Mouse (Mus musculus) frontal cortex, postnatal 14 days (tissue): Measurements from ENCODE around the gene Ncor2.

Experiments
- DNase-seq, 2 experiments: peaks; one replicate each; pipeline ENCODE4 v3.0.0; 2022; ENCODE audit warnings: low spot score in 2 of 2

Ncor2 gene

GRCm38 (mm10) chr5:125066479-125067471 lies 112.2 kb downstream of the Ncor2 start:
- DNase-seq = peak; percentile 59 to 76

DNA sequence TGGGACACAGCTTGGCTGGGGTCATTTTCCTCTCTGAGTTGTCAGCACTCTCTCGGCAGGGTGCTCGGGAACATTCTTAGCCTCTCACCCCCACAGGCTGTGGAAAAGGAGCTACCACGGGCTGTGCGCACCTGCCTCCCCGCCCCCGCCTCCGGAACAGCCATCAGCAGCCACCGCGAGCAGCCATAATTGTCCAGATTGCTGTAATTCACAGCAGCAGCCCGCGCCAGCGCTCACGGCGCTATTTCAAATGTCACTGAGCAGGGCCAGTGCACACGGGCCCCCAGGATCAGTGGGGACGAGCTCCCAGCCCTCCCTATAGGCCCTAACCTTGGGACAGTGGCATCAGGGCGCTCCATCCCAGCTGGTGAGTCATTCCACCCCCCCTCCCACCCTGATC lies 116.0 kb downstream of the Ncor2 start:
- DNase-seq = no peak

GRCm38 (mm10) chr5:125058267-125058668 lies 120.8 kb downstream of the Ncor2 start:
- DNase-seq = peak in 1 of 2 experiments; percentile 58

DNA sequence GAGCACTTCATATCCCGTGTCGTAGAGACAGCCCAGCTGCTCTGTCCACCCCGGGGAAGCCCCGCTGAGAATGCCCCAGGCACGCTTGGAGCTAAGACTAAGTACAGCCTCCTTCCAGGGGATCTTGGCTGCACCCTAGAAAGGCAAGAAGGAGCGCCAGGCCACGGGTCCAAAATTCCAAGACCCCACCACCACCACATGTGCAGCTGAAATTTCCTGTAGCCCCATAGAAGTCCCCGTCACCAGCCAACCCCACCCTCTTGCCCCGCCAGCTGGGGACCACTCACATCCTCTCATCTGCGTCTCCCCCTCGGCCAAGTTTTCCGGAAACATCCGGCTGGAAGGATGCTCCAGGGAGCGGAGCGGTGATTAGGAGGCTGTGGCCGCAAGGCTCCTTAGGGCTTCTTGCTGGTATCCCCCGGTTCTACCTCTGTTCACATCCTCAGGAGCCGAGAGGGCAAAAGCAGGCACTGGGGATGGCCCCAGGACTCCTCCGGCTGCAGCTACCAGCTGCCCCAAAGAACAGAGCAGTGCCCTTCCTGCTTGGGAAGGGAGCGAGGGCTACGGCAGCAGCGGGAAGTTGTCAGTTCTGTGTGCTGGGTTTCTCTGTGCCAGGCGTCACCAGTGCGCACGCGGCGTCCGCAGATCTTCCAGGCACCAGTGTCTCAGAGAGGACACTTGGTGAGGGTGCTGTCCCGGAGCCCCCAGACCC lies 121.3 kb downstream of the Ncor2 start:
- peak in 1 of 2 experiments; percentile 28 for DNase-seq

DNA sequence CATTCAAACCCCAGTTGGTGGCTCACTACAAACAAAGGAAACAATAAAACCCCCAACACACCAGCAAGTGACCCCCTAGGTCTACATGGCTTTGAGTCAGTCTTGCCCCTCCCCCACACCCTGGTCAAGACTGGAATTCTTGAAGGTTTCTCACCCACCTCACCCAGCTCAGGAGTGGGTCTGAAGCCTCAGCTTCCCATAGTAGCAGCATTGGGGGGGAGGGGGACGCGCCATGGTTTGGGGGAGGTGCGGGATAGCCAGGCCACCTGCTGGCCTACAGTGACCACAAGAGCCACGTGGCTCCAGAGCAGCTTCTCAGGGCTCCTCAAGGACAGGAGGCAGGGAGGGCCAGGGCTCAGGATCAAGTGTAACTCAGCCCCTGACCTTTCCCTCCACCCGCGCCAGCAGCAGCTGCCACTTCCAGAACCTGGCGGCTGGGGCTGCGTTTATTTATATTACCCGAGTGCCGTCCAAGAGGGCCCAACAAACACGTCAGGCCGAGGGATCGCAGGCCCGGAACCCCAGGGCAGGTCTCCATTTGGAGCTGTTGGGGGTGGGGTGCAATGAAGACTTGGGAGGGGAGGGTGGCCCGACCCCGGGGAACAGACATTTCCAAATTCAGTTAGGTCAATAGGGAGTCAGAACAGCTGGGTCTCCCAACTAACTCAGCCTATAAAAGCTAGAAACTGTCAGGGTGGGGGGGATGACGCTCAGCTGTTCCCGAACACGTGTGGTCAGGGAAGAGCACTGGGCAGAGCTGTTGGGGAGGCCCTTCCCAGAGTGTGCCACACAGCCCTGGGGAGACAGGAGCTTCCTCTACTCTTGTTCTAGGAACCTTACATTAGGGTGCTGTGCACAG lies 122.1 kb downstream of the Ncor2 start:
- DNase-seq = no peak

DNA sequence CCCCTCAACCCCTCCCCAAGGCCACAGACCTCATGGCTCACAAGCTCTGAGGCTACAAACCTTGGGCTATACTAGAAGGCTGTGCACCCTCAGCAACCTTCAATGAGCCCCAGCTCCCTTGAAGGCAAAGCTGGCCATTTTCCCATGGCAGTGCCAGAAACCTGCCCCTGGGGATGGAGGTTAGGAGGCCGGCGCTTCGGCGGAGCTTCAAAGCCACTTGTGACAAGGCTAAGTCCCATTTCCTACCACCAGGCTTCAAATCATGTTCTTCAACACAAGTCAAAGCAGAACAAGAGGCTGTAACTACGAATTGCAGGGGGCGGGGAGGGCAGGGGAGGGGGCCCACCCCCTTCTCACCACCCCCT lies 122.7 kb downstream of the Ncor2 start:
- DNase-seq = no peak

GRCm38 (mm10) chr5:125055901-125056300 lies 123.1 kb downstream of the Ncor2 start:
- no peak for DNase-seq

DNA sequence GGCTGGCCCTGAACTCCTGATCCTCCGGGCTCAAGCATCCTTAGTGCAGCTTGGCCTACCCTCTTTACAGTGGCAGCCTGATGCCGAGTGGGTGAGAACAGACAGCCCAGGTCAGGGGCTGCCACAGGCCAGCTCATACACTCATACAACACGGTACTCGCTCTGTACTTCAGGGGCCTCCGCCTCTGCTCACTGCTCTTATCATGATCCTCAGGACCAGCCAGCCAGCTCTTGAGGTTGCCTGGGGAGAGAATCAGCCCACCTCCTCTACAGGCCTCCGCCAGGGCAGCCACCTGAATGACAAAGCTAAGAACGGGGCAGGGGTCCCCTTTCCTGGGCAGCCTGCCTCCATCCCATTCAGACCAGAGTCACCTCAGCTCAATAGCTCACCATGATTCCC lies 125.4 kb downstream of the Ncor2 start:
- DNase-seq = no peak

DNA sequence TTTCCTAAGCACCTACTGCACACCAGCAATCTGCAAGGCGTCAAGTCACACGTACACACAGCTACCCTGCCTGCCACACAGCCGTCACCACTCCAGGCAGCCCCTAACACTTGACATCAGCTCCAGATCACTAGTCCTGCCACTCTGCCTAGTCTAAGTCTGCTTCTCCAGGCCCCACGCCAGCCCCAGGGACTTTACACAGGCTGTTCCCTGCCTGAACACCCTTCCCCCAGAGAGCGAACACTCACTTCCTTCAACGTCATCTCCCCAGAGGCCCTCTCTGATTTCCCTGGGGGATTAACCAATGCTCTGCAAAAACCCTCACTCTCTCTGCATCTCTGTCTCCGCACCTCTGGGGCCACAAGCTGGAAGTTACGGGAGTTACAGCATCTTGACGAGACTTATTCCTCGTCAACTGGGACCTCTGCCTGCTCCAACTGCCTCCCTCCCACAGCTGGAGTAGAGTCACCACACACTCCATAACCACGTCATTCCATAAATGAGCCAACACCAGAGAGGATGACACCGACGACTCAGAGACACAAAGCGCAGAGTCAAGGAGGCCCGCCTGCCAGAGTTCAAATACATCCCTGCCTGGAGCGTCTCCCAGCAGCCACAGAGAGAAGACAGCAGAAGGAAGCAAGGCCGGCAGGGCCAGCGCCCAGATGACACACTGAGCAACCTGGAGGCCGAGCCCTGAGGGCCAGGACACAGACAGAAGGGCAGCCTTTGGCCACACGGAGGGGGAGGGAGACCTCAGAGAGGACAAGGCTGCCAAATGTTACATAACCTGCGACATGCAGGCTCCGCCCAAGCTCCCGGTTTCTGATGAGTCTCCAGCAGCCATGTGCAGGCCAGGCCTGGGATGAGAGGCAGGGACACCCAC lies 126.2 kb downstream of the Ncor2 start:
- peak in 1 of 2 experiments; percentile 27 for DNase-seq

GRCm38 (mm10) chr5:125052237-125052602 lies 126.8 kb downstream of the Ncor2 start:
- DNase-seq = no peak

- no peak for DNase-seq
These were observed 129.5 kb downstream of the Ncor2 start for GRCm38 (mm10) chr5:125049481-125049880.

- DNase-seq = no peak
These were observed 132.6 kb downstream of the Ncor2 start for GRCm38 (mm10) chr5:125046436-125046835.

- DNase-seq = no peak
These were observed 133.8 kb downstream of the Ncor2 start for GRCm38 (mm10) chr5:125045202-125045601.

GRCm38 (mm10) chr5:125043448-125043847 lies 135.6 kb downstream of the Ncor2 start:
- DNase-seq = no peak

DNA sequence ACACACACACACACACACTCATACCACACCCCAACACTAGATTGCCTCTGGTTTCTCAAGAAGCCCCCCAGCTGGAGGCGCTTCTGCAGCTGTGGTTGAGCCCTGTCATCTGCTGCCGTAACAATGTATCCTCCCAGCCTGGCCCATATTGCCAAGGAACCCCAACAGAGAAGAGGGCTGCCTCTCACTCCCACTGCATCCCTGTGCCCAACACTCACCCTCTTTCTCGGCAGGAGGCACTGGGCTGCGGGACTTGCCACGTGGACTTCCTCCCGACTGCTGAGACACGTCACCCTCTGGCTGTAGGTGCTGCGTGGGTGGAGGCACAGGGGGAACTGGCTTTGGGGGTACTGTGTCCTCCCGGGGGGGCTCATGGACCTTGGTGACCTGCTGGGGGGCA lies 137.4 kb downstream of the Ncor2 start:
- no peak for DNase-seq

GRCm38 (mm10) chr5:125040128-125040584 lies 138.9 kb downstream of the Ncor2 start:
- DNase-seq = no peak

DNA sequence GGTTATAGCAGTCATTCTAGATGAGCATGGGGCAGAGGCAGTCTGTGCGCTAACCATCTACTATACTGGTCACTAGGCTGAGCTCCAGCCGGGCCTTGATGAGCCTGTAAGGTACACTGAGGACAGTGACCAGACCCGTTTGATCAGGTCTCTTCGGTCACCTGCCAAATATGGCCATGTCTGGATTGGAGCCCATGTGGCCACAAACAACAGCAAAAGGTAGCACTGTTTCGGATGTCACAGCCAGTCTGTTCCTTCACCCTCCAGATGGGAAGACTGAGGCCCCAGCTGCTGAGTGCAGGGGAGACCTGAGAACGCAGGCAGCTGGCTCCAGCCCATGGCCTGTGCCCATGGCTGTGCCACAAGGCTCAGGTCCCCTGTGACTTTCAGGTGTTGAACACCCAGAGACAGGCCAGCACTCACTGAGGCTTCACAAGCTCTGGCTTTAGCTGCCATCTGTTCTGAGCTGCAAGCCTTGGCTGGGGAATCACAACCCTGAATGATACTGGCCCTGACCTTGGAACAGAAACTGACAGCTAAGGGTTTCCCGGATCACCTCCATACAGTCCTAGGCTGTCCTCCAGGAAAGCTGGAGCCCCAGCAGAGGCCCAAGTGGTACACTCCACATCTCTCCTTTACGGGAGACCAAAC lies 139.5 kb downstream of the Ncor2 start:
- DNase-seq = no peak

DNA sequence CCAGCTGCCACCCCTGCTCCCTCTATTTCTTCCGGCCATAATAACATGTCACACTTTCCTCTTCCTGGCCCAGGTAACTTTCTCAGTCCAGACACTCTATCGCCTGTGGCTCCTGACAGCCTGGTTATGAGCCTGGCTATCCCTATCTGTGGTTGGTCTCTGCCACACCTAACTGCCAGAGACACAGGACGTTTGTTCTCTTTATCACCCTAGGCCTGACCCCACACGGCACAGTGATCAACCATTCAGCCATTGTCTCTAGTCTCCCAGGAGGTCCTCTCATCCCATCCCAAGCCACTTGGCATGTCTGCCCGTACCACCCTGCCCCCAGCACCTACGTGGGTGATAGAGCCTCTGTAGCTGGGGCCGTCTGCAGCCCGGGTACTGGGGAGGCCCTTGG lies 142.5 kb downstream of the Ncor2 start:
- no peak for DNase-seq

DNA sequence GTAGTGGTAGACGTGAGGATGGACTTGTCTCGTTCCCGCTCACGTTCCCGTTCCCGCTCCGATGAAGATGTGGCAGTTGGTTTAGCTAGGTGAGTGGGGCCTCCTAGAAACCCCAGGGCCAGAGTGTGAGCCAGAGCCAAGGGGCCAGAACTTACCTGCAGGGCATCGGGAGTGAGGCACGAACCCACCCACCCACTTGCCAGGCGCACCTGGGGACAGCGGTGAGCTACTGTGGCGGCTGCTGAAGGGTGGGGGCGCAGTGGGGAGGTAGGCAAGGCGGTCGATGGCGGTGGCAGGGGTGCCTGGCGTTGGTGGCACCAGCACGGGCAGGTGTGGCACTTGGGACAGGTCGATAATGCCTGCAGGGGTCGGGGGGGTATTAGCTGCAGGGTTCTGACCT lies 150.1 kb downstream of the Ncor2 start:
- no peak for DNase-seq

DNA sequence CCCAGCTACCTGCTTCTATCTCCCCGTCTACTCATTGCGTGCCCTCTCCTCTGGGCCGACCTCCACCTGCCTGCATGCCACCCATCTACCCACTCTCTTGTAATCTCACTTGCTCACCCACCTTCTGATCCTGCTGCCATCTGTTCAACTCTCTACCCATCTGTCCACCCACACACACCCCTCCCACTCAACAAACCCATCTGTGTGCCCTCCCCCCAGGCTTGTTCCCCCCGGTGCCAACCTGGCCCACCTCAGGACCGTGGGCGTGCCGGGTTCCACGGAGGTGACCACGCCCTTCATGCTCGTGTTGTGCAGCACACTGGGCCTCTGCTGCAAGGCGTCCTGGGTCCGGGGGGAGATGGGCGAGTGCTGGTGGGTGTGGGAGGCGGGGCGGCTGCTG lies 150.6 kb downstream of the Ncor2 start:
- no peak for DNase-seq
